Mouse (Mus musculus) cerebellum, adult 18-20 months (tissue): ENCODE measurements around the gene 4632433K11Rik.
"Not testable (repeated sequence)": the region's sequence is repeated elsewhere in the genome, so short reads cannot be mapped to it uniquely, and the experiment has no call there.

Experiments
- DNase-seq, 2 experiments: peaks; one replicate each; pipeline ENCODE4 v3.0.0; 2021

The 4632433K11Rik gene

DNA sequence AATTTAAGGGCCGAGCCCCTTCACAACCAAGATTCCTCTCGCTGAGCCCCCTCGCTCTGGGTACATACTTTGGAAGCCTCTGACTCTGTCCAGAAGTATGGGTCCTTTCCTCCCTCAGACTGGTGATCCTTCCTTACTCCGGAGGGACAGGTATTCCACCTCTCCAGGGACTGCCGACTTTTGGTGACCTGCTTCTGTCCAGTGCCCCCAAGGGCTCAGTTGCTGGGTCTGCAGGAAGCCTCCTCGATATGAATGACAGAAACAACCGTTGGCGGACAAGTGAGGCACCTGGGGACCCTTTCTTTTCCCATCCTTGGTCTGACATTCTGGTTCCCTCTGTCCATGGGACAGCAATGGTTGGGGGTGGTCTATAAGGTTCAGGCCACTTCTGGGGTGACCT is 23.5 kb downstream of the 4632433K11Rik start:
- peak in 1 of 2 experiments; percentile 30 for DNase-seq

- DNase-seq: peak in 1 of 2 experiments; percentile 36
These were observed 23.9 kb downstream of the 4632433K11Rik start for GRCm38 (mm10) chr7:5057804-5058203.

DNA sequence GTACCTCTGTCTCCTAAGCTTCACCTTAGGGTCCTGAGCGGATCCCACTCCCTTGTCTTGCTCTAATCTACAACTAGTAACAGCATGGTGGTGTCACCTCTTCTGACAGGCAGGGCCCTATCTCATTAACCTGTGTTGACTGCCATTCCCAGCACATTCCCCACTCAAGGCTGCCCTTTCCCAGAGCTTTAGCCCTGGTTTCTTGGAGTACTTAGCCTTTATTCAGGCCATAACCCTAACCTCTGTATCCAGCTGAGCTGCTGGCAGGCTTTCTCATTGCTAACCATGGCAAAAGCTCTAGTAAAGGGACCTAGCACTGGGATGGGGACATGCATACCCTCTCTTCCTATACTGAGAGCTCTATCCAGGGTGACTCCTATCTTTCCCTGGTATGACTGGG is 24.7 kb downstream of the 4632433K11Rik start:
- DNase-seq: no peak

DNA sequence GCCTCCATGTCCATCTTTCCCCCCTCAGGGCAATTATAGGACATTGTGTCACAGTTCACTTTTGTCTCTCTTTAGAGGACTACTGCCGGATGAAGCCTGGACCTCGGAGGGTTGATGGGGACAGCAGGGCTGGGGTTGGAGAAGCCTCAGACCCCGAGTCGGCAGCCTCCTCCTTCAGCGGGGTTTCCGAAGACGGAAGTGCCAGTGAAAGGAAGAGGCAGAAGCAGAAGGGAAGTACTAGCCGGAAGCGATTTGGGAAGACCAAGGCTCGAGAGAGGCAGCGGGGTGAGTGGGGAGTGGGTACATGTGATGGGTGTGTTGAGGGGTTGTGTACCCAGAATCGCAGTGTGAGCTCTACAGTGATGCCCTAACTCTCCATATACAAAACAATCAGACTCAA is 25.5 kb downstream of the 4632433K11Rik start:
- peak in 1 of 2 experiments; percentile 37 for DNase-seq

- peak; percentile 89 to 93 for DNase-seq
These were observed 26.4 kb downstream of the 4632433K11Rik start for GRCm38 (mm10) chr7:5060239-5060731.

GRCm38 (mm10) chr7:5060944-5061773 is 27.2 kb downstream of the 4632433K11Rik start:
- peak; percentile 99 for DNase-seq

DNA sequence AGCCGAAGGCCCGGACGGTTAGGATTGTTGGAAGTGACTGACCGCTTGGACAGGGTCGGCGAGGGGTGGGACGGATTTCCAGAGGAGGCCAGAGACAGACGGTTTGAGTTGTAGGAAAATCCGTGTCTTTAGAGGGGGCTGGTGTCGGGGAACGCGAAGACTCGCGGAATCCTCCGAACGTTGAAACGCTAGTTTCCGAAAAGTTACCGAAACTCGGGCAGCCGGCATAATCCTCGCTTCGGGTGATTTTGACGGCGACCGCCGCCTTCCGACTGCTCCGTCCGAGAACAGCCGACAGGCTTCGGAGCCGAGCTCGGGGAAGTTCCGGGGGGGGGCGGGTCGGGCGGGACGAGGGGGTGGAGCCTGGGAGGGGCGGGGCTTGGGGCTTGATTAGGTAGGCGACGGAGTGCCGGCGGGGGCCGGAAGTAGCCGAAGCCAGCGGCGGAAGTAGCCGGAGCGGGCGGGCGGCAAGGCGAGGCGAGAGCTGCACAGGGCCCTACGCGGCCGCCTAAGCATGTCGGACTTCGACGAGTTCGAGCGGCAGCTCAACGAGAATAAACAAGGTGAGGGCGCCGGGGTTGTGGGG is 27.9 kb downstream of the 4632433K11Rik start, which contains the start of gene U2af2:
TSS of gene U2af2 (plus strand) at position 370 of the 586 bp plus-strand sequence.
- DNase-seq: peak; percentile 93 to 94

GRCm38 (mm10) chr7:5062360-5063001 is 28.6 kb downstream of the 4632433K11Rik start:
- DNase-seq: no peak

GRCm38 (mm10) chr7:5064886-5065285 is 31.0 kb downstream of the 4632433K11Rik start:
- no peak for DNase-seq

GRCm38 (mm10) chr7:5073586-5073985 is 39.7 kb downstream of the 4632433K11Rik start:
- no peak for DNase-seq

DNA sequence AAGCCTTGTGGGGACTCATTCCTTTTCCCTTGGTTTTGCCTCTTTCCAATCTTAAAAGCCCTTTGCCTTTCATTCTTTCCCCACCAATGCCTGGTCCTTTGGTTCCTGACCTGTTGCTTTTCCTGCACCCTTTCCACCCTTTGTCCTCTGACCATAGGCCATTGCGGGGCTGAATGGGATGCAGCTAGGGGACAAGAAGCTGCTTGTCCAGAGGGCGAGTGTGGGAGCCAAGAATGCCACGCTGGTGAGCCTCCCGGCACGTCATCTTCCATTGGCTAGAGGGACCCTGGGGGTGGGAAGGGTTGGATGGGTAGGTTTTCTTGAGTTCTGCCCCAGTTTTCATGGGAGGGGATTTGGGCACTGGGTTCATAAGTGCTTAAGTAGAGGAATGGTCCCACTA is 41.1 kb downstream of the 4632433K11Rik start:
- no peak for DNase-seq

DNA sequence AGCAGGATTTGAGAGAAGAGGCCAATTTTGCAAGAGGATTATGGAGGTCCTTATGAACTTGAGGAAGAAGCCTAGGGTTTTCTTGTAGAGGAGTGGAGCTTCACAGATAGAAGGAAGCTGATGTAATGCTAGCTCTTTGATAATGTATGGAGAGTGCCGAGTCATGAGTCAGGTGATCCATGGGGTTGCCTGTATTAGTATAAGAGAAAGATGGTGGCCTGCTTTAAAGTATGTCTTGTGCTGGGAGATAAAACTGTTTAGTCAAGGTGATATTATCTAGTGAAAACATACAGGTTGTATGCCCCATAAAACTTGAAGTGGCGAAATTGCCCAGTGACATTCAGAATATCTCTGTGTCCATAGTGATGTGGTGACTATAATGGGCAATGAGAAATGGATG is 43.0 kb downstream of the 4632433K11Rik start:
- no peak for DNase-seq

- not testable (repeated sequence) for DNase-seq
These were observed 45.6 kb downstream of the 4632433K11Rik start for GRCm38 (mm10) chr7:5079365-5080009.

DNA sequence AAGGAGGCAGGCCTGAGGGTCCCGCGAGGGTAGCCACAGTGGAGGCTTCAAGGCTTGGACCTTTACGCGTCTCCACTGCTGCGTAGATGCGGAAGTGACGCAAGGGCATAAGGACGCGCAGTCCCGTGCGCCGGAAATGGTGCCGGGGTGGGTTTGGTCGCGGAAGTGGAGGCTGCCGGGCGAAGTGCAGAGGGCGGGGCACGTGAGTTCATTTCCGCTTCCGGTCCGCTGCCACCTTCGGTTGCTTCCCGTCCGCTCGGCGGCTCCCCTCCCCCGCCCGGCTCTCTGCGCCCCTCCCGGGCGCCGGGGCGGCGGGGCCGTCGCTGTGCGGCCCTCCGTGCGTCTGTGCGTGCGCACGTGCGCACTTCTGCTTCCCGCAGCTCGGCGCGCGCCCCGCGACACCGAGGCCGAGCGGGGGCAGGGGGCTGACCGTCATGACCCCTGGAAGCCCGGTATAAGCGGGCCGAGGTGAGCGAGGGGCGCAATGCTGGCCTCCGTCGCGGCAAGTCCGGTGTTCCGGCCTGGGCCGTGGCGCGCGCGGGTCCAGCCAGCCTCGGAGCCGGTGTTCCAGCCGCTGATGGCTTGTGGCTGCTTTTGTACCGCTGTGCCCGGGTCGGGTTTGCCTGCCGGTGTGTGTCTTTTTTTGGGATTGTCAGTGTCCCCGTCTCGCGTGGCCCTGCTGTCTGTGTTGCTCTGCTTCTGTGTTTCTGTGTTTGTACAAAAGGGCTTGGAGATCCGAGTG is 46.3 kb downstream of the 4632433K11Rik start, which contains the start of gene Epn1:
TSS of gene Epn1 (plus strand) at position 226 of the 742 bp plus-strand sequence.
- DNase-seq: peak; percentile 97

GRCm38 (mm10) chr7:5080815-5081214 is 46.9 kb downstream of the 4632433K11Rik start:
- no peak for DNase-seq

DNA sequence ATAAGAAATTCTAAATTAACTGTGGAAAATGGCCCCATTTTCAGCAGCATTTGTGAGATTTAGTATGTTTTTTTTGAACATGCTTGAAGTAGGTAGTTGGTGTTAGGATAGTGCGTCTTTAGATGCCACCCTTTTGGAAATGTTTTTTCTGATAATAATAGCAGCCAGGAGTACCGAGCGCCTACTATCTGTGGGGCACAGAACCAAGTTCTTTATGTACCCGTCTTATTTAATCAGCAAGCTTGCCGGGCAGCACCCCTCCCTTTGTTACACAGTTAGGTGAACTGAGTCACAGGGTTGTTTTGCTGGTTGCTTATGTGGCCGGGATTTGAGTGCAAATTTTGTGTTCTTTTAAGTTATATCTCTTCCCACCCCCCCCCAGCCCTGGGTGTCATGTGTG is 47.3 kb downstream of the 4632433K11Rik start:
- DNase-seq: no peak

DNA sequence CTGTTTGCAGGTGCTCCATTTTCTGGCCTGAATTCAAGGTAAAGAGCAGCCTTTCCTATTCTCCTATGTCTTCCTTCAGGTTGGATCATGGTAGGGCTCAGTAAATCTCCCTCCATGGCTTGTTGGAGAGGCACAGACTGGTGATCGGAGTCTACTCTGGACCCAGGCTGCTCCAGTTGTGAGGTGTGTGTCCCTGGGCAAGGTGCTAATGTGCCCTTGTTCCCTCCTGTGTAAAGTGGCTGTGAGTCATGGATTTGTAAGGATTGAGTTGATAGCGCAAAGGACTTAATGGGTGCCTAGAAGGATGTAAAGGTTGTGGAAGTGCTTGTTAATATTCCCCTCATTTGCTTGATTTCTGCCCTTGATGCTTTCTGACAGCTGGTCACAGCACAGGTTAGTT is 48.0 kb downstream of the 4632433K11Rik start:
- DNase-seq: no peak

DNA sequence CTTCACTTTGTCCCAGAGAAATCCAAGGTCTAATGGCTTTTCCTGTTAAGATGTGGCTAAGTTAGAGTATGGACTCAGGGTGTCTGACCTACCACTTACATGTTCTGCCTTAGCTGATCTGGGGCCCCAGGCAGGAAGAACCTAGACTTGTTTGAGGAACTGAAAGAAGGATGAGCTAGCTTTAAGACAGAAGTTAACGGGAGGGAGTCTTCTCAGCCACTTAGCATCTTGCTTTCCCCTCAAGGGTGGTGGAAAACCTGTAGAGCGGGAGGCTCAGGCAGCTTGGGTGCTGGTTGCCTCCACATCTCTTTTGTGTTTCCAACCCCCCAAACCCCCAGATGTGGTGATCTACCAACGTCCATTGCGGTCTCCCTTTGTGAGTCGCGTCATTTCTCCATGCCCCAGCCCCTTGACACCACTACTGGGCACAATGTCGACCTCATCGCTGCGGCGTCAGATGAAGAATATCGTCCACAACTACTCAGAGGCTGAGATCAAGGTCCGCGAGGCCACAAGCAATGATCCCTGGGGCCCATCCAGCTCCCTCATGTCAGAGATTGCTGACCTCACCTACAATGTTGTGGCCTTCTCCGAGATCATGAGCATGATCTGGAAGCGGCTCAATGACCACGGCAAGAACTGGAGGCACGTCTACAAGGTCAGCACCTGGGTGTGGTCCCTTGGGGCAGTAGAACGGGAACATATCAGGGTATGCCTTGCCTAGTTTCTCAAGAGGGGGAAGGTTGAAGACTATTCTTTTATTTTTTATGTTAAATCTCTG is 49.6 kb downstream of the 4632433K11Rik start:
- DNase-seq: no peak
